Mouse (Mus musculus): ENCODE measurements at regions not wholly inside any gene's neighbourhood (a gene's known extent, or its start where the extent isn't known, plus 50 kb on each side); places are given as distances from the start of the nearest gene placed in this dataset.

DNA sequence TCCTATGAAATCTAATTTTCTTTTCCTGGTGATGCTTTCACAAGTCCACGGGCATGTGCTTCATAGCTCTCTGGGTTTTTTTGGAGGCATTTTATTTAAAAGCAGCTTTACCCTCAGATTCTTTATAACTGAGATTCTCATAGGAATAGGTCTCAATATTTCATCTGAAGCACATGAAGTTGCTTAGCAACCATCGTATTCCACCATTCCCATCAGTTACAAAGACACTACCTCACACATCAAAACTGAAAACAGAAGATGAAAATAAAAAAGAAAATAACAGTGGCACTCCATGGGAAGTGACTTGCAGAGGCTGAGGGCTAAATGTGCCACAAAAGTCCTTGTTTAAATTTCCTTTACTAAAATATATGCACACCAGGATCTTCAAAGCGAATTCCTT, 384.0 kb upstream of the 1700015G11Rik start:
- no peak for DNase-seq (ENCODE audit: extremely low spot score in 1 of 2, low spot score in 1 of 2)

DNA sequence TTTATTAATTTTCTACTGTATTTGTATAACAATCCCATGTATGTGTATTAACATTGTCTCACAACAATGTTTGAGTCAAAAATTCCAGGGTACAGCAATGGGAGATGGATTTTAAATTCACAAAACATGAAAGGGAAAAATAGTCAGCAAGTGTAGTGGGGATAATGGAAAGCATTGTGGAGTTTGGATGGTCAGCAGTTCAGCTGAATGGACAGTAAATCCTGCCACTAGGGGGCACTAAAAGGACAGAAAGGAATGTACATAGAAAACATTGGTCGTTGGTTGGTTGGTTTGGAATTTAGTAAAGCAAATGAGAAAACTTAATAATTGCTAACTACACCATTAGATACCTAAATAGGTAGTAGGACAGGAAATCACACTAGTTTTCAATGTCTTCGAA, 376.3 kb upstream of the 1700015G11Rik start:
- peak in 1 of 2 experiments; percentile 48 for DNase-seq (ENCODE audit: extremely low spot score in 1 of 2, low spot score in 1 of 2)
